15 mouse cellular contexts compared by ENCODE assay signal in genomic region chr5:122109325-122110060, GRCm38 (mm10). TPM values are rescaled to one million over a fixed set of nuclear protein-coding genes. Genes with fewer than 3 reads are reported as not detected.
DNase-seq lines count a peak whose midpoint lies in the region; ATAC-seq and TF ChIP-seq lines count a peak whose summit lies in the region.
"Had no signal": no experiment of that assay in that cellular context is flagged by ENCODE, and none has a peak within 500 bp of the region (broad histone marks: within the 10 kb centered on the region; RNA-seq: fewer than 3 reads in every experiment).

No protein-coding gene starts in this region.

- DNase-seq in kidney, adult 2 months = peak; percentile 36
- no peak for DNase-seq in kidney, adult 9 months
- no peak for DNase-seq in spleen, adult 2 months (ENCODE audit: low read depth in 1 of 2, low spot score in 2 of 2)
- no peak for DNase-seq in spleen, postnatal 10 days (ENCODE audit: low spot score in 2 of 2)
- no peak for DNase-seq in testis, postnatal 14 days (ENCODE audit: low spot score)
- no peak for DNase-seq in thymus, postnatal 36 days
- DNase-seq in thymus, postnatal 14 days = no peak
- DNase-seq: cerebellum, adult 9-11 months; thymus, adult 2 months had no signal

- H3K4me1 ChIP-seq in kidney, adult 2 months (ENCODE audit: control insufficient read depth, insufficient read depth, low read length) = no peaks in the 10 kb centered on the region
- H3K4me1 ChIP-seq in spleen, adult 2 months (ENCODE audit: control insufficient read depth, insufficient read depth, insufficient read length) = 0 out of 2 replicates have a peak, but pooled peaks cover 2% of the 10 kb centered on the region
- peaks cover 5% of the 10 kb centered on the region for H3K4me1 ChIP-seq in heart, embryonic 15.5 days (replicated peaks)

- no peaks in the 10 kb centered on the region for H3K36me3 ChIP-seq in kidney, adult 2 months (ENCODE audit: control insufficient read depth, insufficient read depth, low read length)
- no peaks in the 10 kb centered on the region for H3K36me3 ChIP-seq in spleen, adult 2 months (ENCODE audit: control insufficient read depth, insufficient read depth, low read length)
- H3K36me3 ChIP-seq in heart, embryonic 15.5 days = no peaks in the 10 kb centered on the region; the same call in 1 of the 2 replicates

- H3K27me3 ChIP-seq in kidney, adult 2 months (replicated peaks; ENCODE audit: control insufficient read depth, insufficient read depth, low read length) = no peaks in the 10 kb centered on the region
- H3K27me3 ChIP-seq in spleen, adult 2 months (ENCODE audit: control insufficient read depth, insufficient read depth, low read length) = no peaks in the 10 kb centered on the region
- H3K27me3 ChIP-seq in heart, embryonic 15.5 days = no peaks in the 10 kb centered on the region

- WGBS in kidney, adult 2 months = 55% methylated on average over 16 of the region's 16 CpGs
- WGBS in spleen, adult 2 months = 49% methylated on average over 16 of the region's 16 CpGs
- 31% methylated on average over 16 of the region's 16 CpGs for WGBS in heart, embryonic 15.5 days

- H3K27ac ChIP-seq in kidney, adult 2 months (ENCODE audit: insufficient read depth, low read depth, low read length) = no peak overlapping the region
- H3K27ac ChIP-seq in spleen, adult 2 months (ENCODE audit: insufficient read depth, low read length) = peak overlapping the region; percentile 22; the same call in 1 of the 2 replicates
- peak overlapping the region; percentile 67 for H3K27ac ChIP-seq in heart, embryonic 15.5 days
- H3K27ac ChIP-seq: hindbrain, embryonic 14.5 days; kidney, postnatal 0 days had no signal

- ATAC-seq in heart, embryonic 15.5 days (replicated peaks; ENCODE audit: insufficient number of reproducible peaks, insufficient read depth, low FRiP score, low read depth) = peak; percentile 52
- ATAC-seq: CD4-positive, CD25-positive, alpha-beta regulatory T cell, adult 4 months had no signal

- no peak overlapping the region for H3K4me2 ChIP-seq in heart, embryonic 15.5 days
- H3K4me2 ChIP-seq: hindbrain, embryonic 14.5 days had no signal

- no peak overlapping the region for H3K4me3 ChIP-seq in kidney, adult 2 months (ENCODE audit: insufficient read depth, low read depth, low read length)
- H3K4me3 ChIP-seq in spleen, adult 2 months (ENCODE audit: extremely low read depth, insufficient read depth, insufficient read length) = no peak overlapping the region
- H3K4me3 ChIP-seq in heart, embryonic 15.5 days = no peak overlapping the region

- no peak for TF ChIP-seq POLR2A in kidney, adult 2 months (IDR thresholded peaks at IDR 0.05; ENCODE audit: low read depth, low read length)
- no peak for TF ChIP-seq POLR2A in spleen, adult 2 months (IDR thresholded peaks at IDR 0.05; ENCODE audit: low read depth, low read length)

- no peak for TF ChIP-seq CTCF in kidney, adult 2 months (conservative IDR thresholded peaks at IDR 0.05; ENCODE audit: insufficient read depth, insufficient read length, low read depth, low read length)
- TF ChIP-seq CTCF in spleen, adult 2 months (IDR thresholded peaks at IDR 0.05; ENCODE audit: extremely low read depth, insufficient read depth, insufficient read length, insufficient replicate concordance) = no peak

- no peaks in the 10 kb centered on the region for H3K9me3 ChIP-seq in heart, embryonic 15.5 days (replicated peaks)

- H3K9ac ChIP-seq in heart, embryonic 15.5 days = no peak overlapping the region
- H3K9ac ChIP-seq: hindbrain, embryonic 14.5 days had no signal

RNA-seq across cellular contexts. Expression of gene Myl2, which starts 8.7 kb away (rescaled TPM):
- polyA plus RNA-seq in kidney, adult 2 months (2012; rRNA removed) = 0.90 and 11.8 TPM in 2 replicates
- 0.46 TPM in 1 of 2 replicates, not detected in the other for polyA plus RNA-seq in spleen, adult 2 months (2012; rRNA removed)
- polyA plus RNA-seq in heart, embryonic 15.5 days (2015; fragmentation: Nextera tagmentation; extraction: Ambion mirVana) = 7,334 and 9,932 TPM in 2 replicates
- polyA plus RNA-seq: CD4-positive, CD25-positive, alpha-beta regulatory T cell, adult 4 months; small intestine, adult 2 months had no signal

RNA-seq across cellular contexts. Expression of gene Ccdc63, which starts 31.1 kb away (rescaled TPM):
- 0.09 and 0.14 TPM in 2 replicates for polyA plus RNA-seq in kidney, adult 2 months (2012; rRNA removed)
- 0.12 and 0.16 TPM in 2 replicates for polyA plus RNA-seq in spleen, adult 2 months (2012; rRNA removed)
- 0.16 and 0.42 TPM in 2 replicates for polyA plus RNA-seq in heart, embryonic 15.5 days (2015; fragmentation: Nextera tagmentation; extraction: Ambion mirVana)
- polyA plus RNA-seq: kidney, postnatal 0 days; midbrain, postnatal 0 days had no signal

RNA-seq across cellular contexts. Expression of gene Ppp1cc, which starts 48.6 kb away (rescaled TPM):
- polyA plus RNA-seq in kidney, adult 2 months (2012; rRNA removed) = 75.8 and 91.5 TPM in 2 replicates
- polyA plus RNA-seq in spleen, adult 2 months (2012; rRNA removed) = 73.9 and 90.0 TPM in 2 replicates
- polyA plus RNA-seq in heart, embryonic 15.5 days (2015; fragmentation: Nextera tagmentation; extraction: Ambion mirVana) = 198 and 233 TPM in 2 replicates

RNA-seq across cellular contexts. Expression of gene Cux2, which starts 59.6 kb away (rescaled TPM):
- 3.2 and 3.6 TPM in 2 replicates for polyA plus RNA-seq in kidney, adult 2 months (2012; rRNA removed)
- polyA plus RNA-seq in spleen, adult 2 months (2012; rRNA removed) = 0.77 and 1.2 TPM in 2 replicates
- polyA plus RNA-seq in heart, embryonic 15.5 days (2015; fragmentation: Nextera tagmentation; extraction: Ambion mirVana) = 3.9 and 4.1 TPM in 2 replicates

Comparison
In these comparisons a context has a peak if more than half of its experiments do, and no peak if none do; other contexts are left out.
1. RNA of gene Myl2, which starts 8.7 kb away (polyA plus RNA-seq): 7,334 to 9,932 TPM in heart, embryonic 15.5 days; 0.90 to 11.8 TPM in kidney, adult 2 months and 0.46 TPM in spleen, adult 2 months; every median in the first group is over 100 times any median in the second.